Mouse (Mus musculus) splenic B cell, adult 2 months (primary cell): Measurements from ENCODE around the gene Sult2b1.
A peak's percentile ranks its signal among the peaks of the same experiment; 100 is the strongest.

Experiments
- DNase-seq: peaks from one replicate; pipeline ENCODE4 v3.0.0-alpha.2; 2011; ENCODE audit warnings: low read depth, low spot score
- H3K27me3 ChIP-seq: 2 replicates; pipeline ENCODE4 v1.6.1; 2012; ENCODE audit warnings: mild to moderate bottlenecking, low read length, moderate library complexity, mixed read lengths; ENCODE audit not compliant: control insufficient read depth, poor library complexity, insufficient read depth, severe bottlenecking
- H3K36me3 ChIP-seq: 2 replicates; pipeline ENCODE4 v1.6.1; 2012; ENCODE audit warnings: mild to moderate bottlenecking, low read length, moderate library complexity, mixed read lengths; ENCODE audit not compliant: control insufficient read depth, poor library complexity, insufficient read depth, severe bottlenecking

Sult2b1 gene

GRCm38 (mm10) chr7:45739820-45740219 lies 44.6 kb downstream of the Sult2b1 start:
- H3K27me3 ChIP-seq, result no peaks in the 10 kb centered on the region
- no peaks in the 10 kb centered on the region for H3K36me3 ChIP-seq
- peak; percentile 36 for DNase-seq

- no peaks in the 10 kb centered on the region for H3K36me3 ChIP-seq
- peak; percentile 96 for DNase-seq
- no peaks in the 10 kb centered on the region for H3K27me3 ChIP-seq
Measured at GRCm38 (mm10) chr7:45739162-45739763, 45.2 kb downstream of the Sult2b1 start.

- Histone ChIP-seq H3K27me3 (no peaks in the 10 kb centered on the region), H3K36me3 (no peaks in the 10 kb centered on the region)
- no peak for DNase-seq
Measured at GRCm38 (mm10) chr7:45733477-45733876, 51.0 kb downstream of the Sult2b1 start.

GRCm38 (mm10) chr7:45730727-45731431 lies 53.6 kb downstream of the Sult2b1 start:
- no peaks in the 10 kb centered on the region for H3K36me3 ChIP-seq
- H3K27me3 ChIP-seq, result no peaks in the 10 kb centered on the region
- peak; percentile 49 for DNase-seq

GRCm38 (mm10) chr7:45727625-45728024 lies 56.8 kb downstream of the Sult2b1 start:
- Histone ChIP-seq H3K27me3 (no peaks in the 10 kb centered on the region), H3K36me3 (no peaks in the 10 kb centered on the region; the same call in 1 of the 2 replicates)
- no peak for DNase-seq

GRCm38 (mm10) chr7:45726419-45726818 lies 58.0 kb downstream of the Sult2b1 start:
- H3K36me3 ChIP-seq, result no peaks in the 10 kb centered on the region; the same call in 1 of the 2 replicates
- no peak for DNase-seq
- no peaks in the 10 kb centered on the region for H3K27me3 ChIP-seq

- Histone ChIP-seq H3K27me3 (no peaks in the 10 kb centered on the region), H3K36me3 (peaks cover 2% of the 10 kb centered on the region)
- no peak for DNase-seq
Measured at GRCm38 (mm10) chr7:45725713-45726112, 58.8 kb downstream of the Sult2b1 start, which contains the start of gene Spaca4. TSS of gene Spaca4 (minus strand) at chr7:45725813.

GRCm38 (mm10) chr7:45725151-45725550 lies 59.3 kb downstream of the Sult2b1 start:
- Histone ChIP-seq H3K27me3 (no peaks in the 10 kb centered on the region), H3K36me3 (peaks cover 3% of the 10 kb centered on the region)
- no peak for DNase-seq

- no peaks in the 10 kb centered on the region for H3K27me3 ChIP-seq
- H3K36me3 ChIP-seq, result peaks cover 9% of the 10 kb centered on the region
- DNase-seq, result no peak
Measured at GRCm38 (mm10) chr7:45723781-45724180, 60.7 kb downstream of the Sult2b1 start.

GRCm38 (mm10) chr7:45723301-45723700 lies 61.2 kb downstream of the Sult2b1 start:
- no peaks in the 10 kb centered on the region for H3K27me3 ChIP-seq
- peaks cover 9% of the 10 kb centered on the region for H3K36me3 ChIP-seq
- no peak for DNase-seq

GRCm38 (mm10) chr7:45722348-45722713 lies 62.1 kb downstream of the Sult2b1 start:
- Histone ChIP-seq H3K36me3 (peaks cover 9% of the 10 kb centered on the region), H3K27me3 (no peaks in the 10 kb centered on the region)
- no peak for DNase-seq

GRCm38 (mm10) chr7:45721642-45722347 lies 62.7 kb downstream of the Sult2b1 start:
- Histone ChIP-seq H3K36me3 (peaks cover 9% of the 10 kb centered on the region), H3K27me3 (no peaks in the 10 kb centered on the region)
- DNase-seq, result no peak

- DNase-seq, result no peak
- Histone ChIP-seq H3K36me3 (peaks cover 9% of the 10 kb centered on the region), H3K27me3 (no peaks in the 10 kb centered on the region)
Measured at GRCm38 (mm10) chr7:45721234-45721571, 63.3 kb downstream of the Sult2b1 start.

- no peaks in the 10 kb centered on the region for H3K27me3 ChIP-seq
- peaks cover 9% of the 10 kb centered on the region for H3K36me3 ChIP-seq
- no peak for DNase-seq
Measured at GRCm38 (mm10) chr7:45720413-45721233, 63.8 kb downstream of the Sult2b1 start, which contains the start of gene Fam83e. TSS of gene Fam83e (plus strand) at chr7:45721212.
